Mouse (Mus musculus) liver, embryonic 16.5 days (tissue): ENCODE data around the gene Treml1. TPM values are rescaled to one million over a fixed set of nuclear protein-coding genes. Genes with fewer than 3 reads are reported as not detected.

Experiments used
- ATAC-seq: fragments of 200-750 bp; cut with Nextera tagmentation; 2 replicates; pipeline ENCODE4 v1.8.0; 2017; ENCODE audit warnings: low read depth, mild to moderate bottlenecking, moderate number of reproducible peaks, moderate library complexity
- H3K27ac ChIP-seq: fragments of 300-500 bp; sonication (generic); 2 replicates; pipeline ENCODE4 v1.5.1; 2014; ENCODE audit warnings: mild to moderate bottlenecking, low read length
- H3K27me3 ChIP-seq: fragments of 300-500 bp; sonication (generic); 2 replicates; pipeline ENCODE4 v1.6.1; 2014; ENCODE audit warnings: low read depth, low read length, mixed read lengths; ENCODE audit not compliant: control insufficient read depth, insufficient read depth
- H3K36me3 ChIP-seq: fragments of 300-500 bp; sonication (generic); 2 replicates; pipeline ENCODE4 v1.6.1; 2014; ENCODE audit warnings: mild to moderate bottlenecking; ENCODE audit not compliant: control insufficient read depth, insufficient read depth
- H3K4me1 ChIP-seq: fragments of 300-500 bp; sonication (generic); 2 replicates; pipeline ENCODE4 v1.6.1; 2014; ENCODE audit warnings: low read depth, low read length, mixed read lengths; ENCODE audit not compliant: control insufficient read depth
- H3K4me2 ChIP-seq: fragments of 300-500 bp; sonication (generic); 2 replicates; pipeline ENCODE4 v1.6.1; 2014; ENCODE audit warnings: low read depth, low read length, mixed read lengths
- H3K4me3 ChIP-seq: fragments of 300-500 bp; sonication (generic); 2 replicates; pipeline ENCODE4 v1.5.1; 2014; ENCODE audit warnings: low read depth, mild to moderate bottlenecking, low read length
- H3K9ac ChIP-seq: fragments of 300-500 bp; sonication (generic); 2 replicates; pipeline ENCODE4 v1.6.1; 2014; ENCODE audit warnings: low read depth, low read length
- H3K9me3 ChIP-seq: fragments of 300-500 bp; sonication (generic); replicated peaks from 2 replicates; pipeline ENCODE4 v1.6.1; 2016; ENCODE audit warnings: low read length; ENCODE audit not compliant: control insufficient read depth
- WGBS: fragments of 180-500 bp; shearing (Covaris S2); extraction: QIAGEN DNeasy Blood & Tissue Kit; methylation state at CpG from one replicate; pipeline ENCODE4 v1.1.7; 2014; ENCODE audit not compliant: insufficient replicate concordance; 5-methylcytosine and 5-hydroxymethylcytosine counted together
- polyA plus RNA-seq: library from polyadenylated mRNA; unstranded; fragments of >200 nt; fragmentation: Nextera tagmentation; extraction: Ambion mirVana; gene quantifications from 2 replicates; pipeline ENCODE4 v1.2.1, GENCODE M21; 2015

The Treml1 gene
- polyA plus RNA-seq, 1 experiment from 2014 or later, result 15.3 TPM

DNA sequence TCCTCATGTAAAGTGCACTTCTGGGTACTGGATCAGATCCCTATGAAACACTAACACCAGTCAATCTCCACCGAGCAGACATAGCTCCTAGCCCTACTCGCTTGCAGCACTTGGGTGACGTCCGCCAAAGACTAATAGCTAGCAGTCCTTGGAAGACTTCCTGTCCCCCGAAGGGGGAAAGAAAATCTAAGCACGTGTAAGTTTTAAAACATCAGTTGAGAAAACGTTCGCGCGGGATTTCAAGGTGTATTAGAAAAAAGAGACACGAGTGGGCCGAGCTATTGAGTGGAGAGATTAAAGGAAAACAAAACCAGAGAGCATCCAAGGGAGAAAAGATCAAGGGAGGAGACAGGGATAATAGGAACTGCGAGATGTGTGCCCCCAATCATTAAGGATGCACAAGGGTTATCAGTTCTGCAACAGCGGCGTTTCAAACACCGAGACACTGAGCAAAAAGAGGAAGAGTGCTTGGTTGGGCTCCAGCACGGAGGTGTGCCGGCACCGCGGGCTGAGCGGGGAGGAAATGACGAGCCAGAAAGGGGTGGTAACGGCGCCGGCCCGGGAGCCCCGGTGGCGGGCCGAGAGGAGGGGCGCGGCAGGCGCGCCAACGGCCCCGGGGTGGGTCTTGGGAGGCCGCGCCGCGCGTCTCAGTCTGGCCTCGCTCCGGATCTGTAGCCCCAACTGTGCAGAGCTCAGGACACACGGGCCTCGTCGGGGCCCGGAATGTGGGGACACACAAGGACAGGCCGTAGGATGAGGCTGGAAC lies 49.0 kb downstream of the Treml1 start:
- H3K27ac ChIP-seq, result peak overlapping the region; percentile 100
- H3K9ac ChIP-seq, result peak overlapping the region; percentile 99
- no peaks in the 10 kb centered on the region for H3K9me3 ChIP-seq
- ATAC-seq, result peak; percentile 36
- peaks cover 50% of the 10 kb centered on the region for H3K4me1 ChIP-seq
- H3K36me3 ChIP-seq, result peaks cover 15% of the 10 kb centered on the region
- H3K4me3 ChIP-seq, result peak overlapping the region; percentile 97
- WGBS, result under 1% methylated on average over 47 of the region's 47 CpGs
- no peaks in the 10 kb centered on the region for H3K27me3 ChIP-seq
- peak overlapping the region; percentile 71 for H3K4me2 ChIP-seq

DNA sequence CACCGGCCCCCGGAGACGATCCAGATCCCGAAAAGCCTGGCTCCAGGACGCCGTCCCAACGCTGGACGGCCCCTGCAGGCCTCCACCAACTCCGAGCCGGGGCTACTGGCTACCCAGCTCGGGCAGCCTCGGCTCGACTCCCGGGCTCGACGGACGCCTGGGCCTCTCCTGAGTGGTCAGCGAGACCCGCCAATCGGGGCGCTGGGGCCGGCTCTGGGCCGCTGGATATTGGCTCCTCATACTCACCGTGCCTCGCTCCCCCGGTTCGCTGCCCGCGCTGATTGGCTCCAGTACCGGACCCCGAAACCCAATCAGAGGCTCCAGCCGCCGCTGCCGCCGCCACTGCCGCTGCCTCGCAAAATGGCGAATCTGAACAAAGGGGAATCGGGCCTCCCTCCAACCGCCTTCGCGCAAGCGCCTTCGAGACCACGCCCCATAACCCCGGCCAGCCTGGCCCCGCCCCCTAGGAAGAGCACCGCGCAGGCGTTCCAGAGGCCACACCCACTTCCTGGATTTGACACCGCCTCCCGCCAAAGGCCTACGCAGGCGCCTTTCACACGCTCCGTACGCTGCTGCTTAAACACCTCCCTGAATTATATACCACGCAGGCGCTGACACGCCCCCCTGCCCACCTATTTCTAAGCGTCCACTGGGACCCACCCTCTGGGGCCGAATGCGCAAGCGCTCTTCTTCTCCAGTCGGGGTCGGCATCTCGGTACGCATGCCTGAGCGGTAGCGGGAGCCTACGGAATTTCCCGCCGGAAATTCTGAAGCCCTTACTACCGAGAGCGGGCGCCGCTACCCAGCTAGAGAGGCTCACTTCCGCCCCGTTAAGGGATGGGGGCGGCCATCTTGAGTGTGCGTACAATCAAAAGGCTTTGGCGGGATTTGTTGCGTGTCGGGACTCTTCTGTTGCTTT lies 49.9 kb downstream of the Treml1 start, which contains the start of the genes Nfya and Oard1:
Gene Nfya, minus strand, starts transcription at position 527 of the 919 bp plus-strand sequence.
Gene Oard1, plus strand, starts transcription at position 635 of the 919 bp plus-strand sequence.
- peak within 1 kb of the TSS; percentile 97 for H3K4me3 ChIP-seq
- peak within 1 kb of the TSS; percentile 77 for H3K4me2 ChIP-seq
- H3K27me3 ChIP-seq, result no peaks in the 10 kb centered on the region
- WGBS, result under 1% methylated on average over 84 of the region's 84 CpGs
- H3K9ac ChIP-seq, result peak within 1 kb of the TSS; percentile 99
- no peaks in the 10 kb centered on the region for H3K9me3 ChIP-seq
- H3K27ac ChIP-seq, result peak within 1 kb of the TSS; percentile 100
- peak; percentile 87 for ATAC-seq
- peaks cover 22% of the 10 kb centered on the region for H3K36me3 ChIP-seq
- H3K4me1 ChIP-seq, result peaks cover 42% of the 10 kb centered on the region

- no peaks in the 10 kb centered on the region for H3K9me3 ChIP-seq
These were observed 50.6 kb downstream of the Treml1 start for GRCm38 (mm10) chr17:48410299-48410785.

DNA sequence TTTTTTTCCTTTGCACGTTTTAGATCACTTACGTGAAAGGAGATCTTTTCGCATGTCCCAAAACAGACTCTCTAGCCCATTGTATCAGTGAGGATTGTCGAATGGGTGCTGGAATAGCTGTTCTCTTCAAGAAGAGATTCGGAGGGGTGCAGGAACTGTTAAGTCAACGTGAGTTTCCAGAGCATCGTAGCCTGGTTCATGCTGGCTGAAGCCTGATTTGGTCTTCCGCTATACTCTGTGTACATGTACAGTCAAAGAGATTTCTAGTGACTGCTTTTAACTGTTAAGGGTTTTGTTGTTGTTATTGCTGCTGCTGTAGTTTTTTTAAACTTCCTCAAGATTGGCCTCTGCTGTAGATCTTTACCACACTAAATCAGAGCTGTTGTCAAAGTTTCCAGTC lies 51.5 kb downstream of the Treml1 start:
- Histone ChIP-seq H3K27ac (peak overlapping the region; percentile 100; the same call in 1 of the 2 replicates), H3K4me3 (peak overlapping the region; percentile 97), H3K27me3 (no peaks in the 10 kb centered on the region), H3K36me3 (peaks cover 34% of the 10 kb centered on the region), H3K9ac (peak overlapping the region; percentile 73), H3K9me3 (no peaks in the 10 kb centered on the region), H3K4me2 (peak overlapping the region; percentile 77), H3K4me1 (peaks cover 33% of the 10 kb centered on the region)
- 42% methylated on average over 8 of the region's 8 CpGs for WGBS
- no peak for ATAC-seq

More at GRCm38 (mm10) chr17:48410299-48410785, 50.6 kb downstream of the Treml1 start:
- H3K36me3 ChIP-seq, result peaks cover 28% of the 10 kb centered on the region
- H3K9ac ChIP-seq, result peak overlapping the region; percentile 73
- H3K4me3 ChIP-seq, result peak overlapping the region; percentile 97
- H3K4me1 ChIP-seq, result peaks cover 40% of the 10 kb centered on the region
- no peaks in the 10 kb centered on the region for H3K27me3 ChIP-seq
- peak overlapping the region; percentile 77 for H3K4me2 ChIP-seq
- WGBS, result under 1% methylated on average over 13 of the region's 13 CpGs
- ATAC-seq, result peak; percentile 8
- H3K27ac ChIP-seq, result peak overlapping the region; percentile 100

DNA sequence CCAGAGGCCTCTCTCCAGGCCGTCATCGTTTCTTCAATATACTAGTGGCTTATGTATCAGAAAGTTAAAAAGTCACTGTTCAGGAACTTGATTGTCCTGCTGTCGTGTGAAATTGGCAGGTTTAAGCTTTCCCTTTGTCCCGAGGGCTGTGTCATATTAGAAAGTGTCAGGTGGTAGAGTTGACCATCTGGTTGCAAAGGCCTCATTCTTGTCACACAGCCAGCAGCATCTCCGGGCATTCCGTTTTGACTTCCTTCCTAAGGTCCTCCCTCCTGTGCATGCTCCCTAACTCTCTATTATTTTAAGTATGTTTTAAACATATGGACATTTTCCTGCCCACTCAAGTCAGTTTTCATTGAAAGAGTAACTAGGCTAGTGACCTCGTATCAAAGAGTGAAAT lies 56.3 kb downstream of the Treml1 start:
- no peak overlapping the region for H3K9ac ChIP-seq
- H3K27me3 ChIP-seq, result no peaks in the 10 kb centered on the region
- H3K36me3 ChIP-seq, result peaks cover 39% of the 10 kb centered on the region
- no peak overlapping the region for H3K4me2 ChIP-seq
- no peak overlapping the region for H3K4me3 ChIP-seq
- H3K27ac ChIP-seq, result no peak overlapping the region
- peaks cover 34% of the 10 kb centered on the region for H3K4me1 ChIP-seq
- ATAC-seq, result no peak
- WGBS, result 72% methylated on average over 7 of the region's 7 CpGs
- no peaks in the 10 kb centered on the region for H3K9me3 ChIP-seq

Other genes with a start within 250 kb of the Treml1 start
- gene 9830107B12Rik, start 213.6 kb upstream of the Treml1 start, polyA plus RNA-seq, result 0.99 and 1.5 TPM in 2 replicates
- 1.1 and 1.2 TPM in 2 replicates for gene A530064D06Rik, start 192.6 kb upstream of the Treml1 start, polyA plus RNA-seq
- gene Trem1, start 127.1 kb upstream of the Treml1 start, polyA plus RNA-seq, result 1.6 TPM in 2 replicates
- 9.0 TPM in 2 replicates for gene Trem3, start 112.1 kb upstream of the Treml1 start, polyA plus RNA-seq
- 4.6 and 5.0 TPM in 2 replicates for gene Treml4, start 95.6 kb upstream of the Treml1 start, polyA plus RNA-seq
- gene Treml2, start 60.4 kb upstream of the Treml1 start, polyA plus RNA-seq, result 3.4 and 3.5 TPM in 2 replicates
- gene B430306N03Rik, start 43.8 kb upstream of the Treml1 start, polyA plus RNA-seq, result 4.0 and 4.1 TPM in 2 replicates
- 2.7 and 3.0 TPM in 2 replicates for gene Trem2, start 13.5 kb upstream of the Treml1 start, polyA plus RNA-seq
- gene Nfya, start 50.0 kb downstream of the Treml1 start, polyA plus RNA-seq, result 6.6 and 7.0 TPM in 2 replicates
- gene Oard1, start 50.1 kb downstream of the Treml1 start, polyA plus RNA-seq, result 41.5 and 42.2 TPM in 2 replicates
- 2.5 and 4.3 TPM in 2 replicates for gene Apobec2, start 73.0 kb downstream of the Treml1 start, polyA plus RNA-seq
- gene Tspo2, start 91.6 kb downstream of the Treml1 start, polyA plus RNA-seq, result 193 and 203 TPM in 2 replicates
- 4.2 and 4.3 TPM in 2 replicates for gene Unc5cl, start 95.0 kb downstream of the Treml1 start, polyA plus RNA-seq